Mouse (Mus musculus): ENCODE results near the gene Ccm2.
A peak's percentile ranks its signal among the peaks of the same experiment; 100 is the strongest.

Gene Ccm2

GRCm38 (mm10) chr11:6586660-6587059 lies 40.0 kb downstream of the Ccm2 start:
- DNase-seq, result no peak

- no peak for DNase-seq
Observed at GRCm38 (mm10) chr11:6587249-6587940, 40.7 kb downstream of the Ccm2 start.

GRCm38 (mm10) chr11:6588295-6588694 lies 41.6 kb downstream of the Ccm2 start:
- no peak for DNase-seq

GRCm38 (mm10) chr11:6589838-6590237 lies 43.2 kb downstream of the Ccm2 start:
- no peak for DNase-seq

- no peak for DNase-seq
Observed at GRCm38 (mm10) chr11:6590933-6591675, 44.4 kb downstream of the Ccm2 start.

- DNase-seq, result no peak
Observed at GRCm38 (mm10) chr11:6593406-6593805, 46.7 kb downstream of the Ccm2 start.

GRCm38 (mm10) chr11:6594845-6595244 lies 48.2 kb downstream of the Ccm2 start:
- no peak for DNase-seq

- no peak for DNase-seq
Observed at GRCm38 (mm10) chr11:6595339-6595738, 48.7 kb downstream of the Ccm2 start.

GRCm38 (mm10) chr11:6596205-6596604 lies 49.5 kb downstream of the Ccm2 start:
- no peak for DNase-seq

- DNase-seq, result no peak
Observed at GRCm38 (mm10) chr11:6596616-6597015, 49.9 kb downstream of the Ccm2 start.

- DNase-seq, result no peak
Observed at GRCm38 (mm10) chr11:6597523-6597922, 50.8 kb downstream of the Ccm2 start.

GRCm38 (mm10) chr11:6598191-6598889 lies 51.7 kb downstream of the Ccm2 start:
- DNase-seq, result peak; percentile 52

GRCm38 (mm10) chr11:6599011-6599681 lies 52.5 kb downstream of the Ccm2 start:
- no peak for DNase-seq

GRCm38 (mm10) chr11:6599831-6600230 lies 53.1 kb downstream of the Ccm2 start:
- DNase-seq, result no peak

GRCm38 (mm10) chr11:6600284-6600944 lies 53.7 kb downstream of the Ccm2 start:
- no peak for DNase-seq

- DNase-seq, result no peak
Observed at GRCm38 (mm10) chr11:6601649-6602480, 55.2 kb downstream of the Ccm2 start.

- DNase-seq, result no peak
Observed at GRCm38 (mm10) chr11:6602662-6603061, 56.0 kb downstream of the Ccm2 start.

- DNase-seq, result no peak
Observed at GRCm38 (mm10) chr11:6603224-6603623, 56.5 kb downstream of the Ccm2 start.

- DNase-seq, result peak; percentile 71
Observed at GRCm38 (mm10) chr11:6603887-6604603, 57.4 kb downstream of the Ccm2 start.

- no peak for DNase-seq
Observed at GRCm38 (mm10) chr11:6604604-6604936, 57.9 kb downstream of the Ccm2 start.

- peak; percentile 30 for DNase-seq
Observed at GRCm38 (mm10) chr11:6605021-6605481, 58.4 kb downstream of the Ccm2 start.
